Mouse (Mus musculus) lung, adult 2 months (tissue): Measurements from ENCODE around the gene Kctd14.

Source experiments
- CTCF ChIP-seq: fragments of 200-500 bp; IDR thresholded peaks from 2 replicates; pipeline ENCODE4 v1.5.1; 2011; ENCODE audit warnings: mild to moderate bottlenecking, low read length, control low read depth; ENCODE audit not compliant: insufficient read depth
- POLR2A ChIP-seq: fragments of 200-500 bp; IDR thresholded peaks from 2 replicates; pipeline ENCODE4 v1.6.1; 2011; ENCODE audit warnings: low read depth, mild to moderate bottlenecking, control low read depth, low read length, borderline replicate concordance; ENCODE audit errors: extremely low read depth

DNA sequence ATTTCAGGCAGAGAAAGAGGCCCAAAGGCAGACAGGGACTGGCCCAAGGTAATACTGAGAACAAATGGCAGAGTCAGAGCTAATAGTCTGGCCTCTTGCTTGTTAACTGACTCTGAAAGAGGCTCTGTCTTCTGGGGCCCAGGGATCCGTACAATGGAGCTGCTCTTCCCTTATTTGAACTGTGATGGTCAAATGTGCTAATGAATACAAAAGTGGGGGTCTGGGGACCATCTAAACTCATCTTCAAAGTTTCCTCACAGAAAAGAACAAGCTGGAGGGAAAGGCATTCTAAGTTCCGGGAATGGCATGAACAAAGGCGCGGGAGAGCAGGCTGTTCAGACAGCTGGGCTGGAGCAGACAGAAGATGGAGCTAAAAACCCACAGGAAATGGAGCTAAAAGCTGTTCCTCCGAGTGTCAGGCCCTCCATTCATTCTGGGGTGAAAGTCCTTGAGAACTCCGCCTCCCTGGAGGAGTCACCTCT lies 4.0 kb upstream of the Kctd14 start:
- no peak for TF ChIP-seq CTCF
- no peak for TF ChIP-seq POLR2A
